Comparison of ENCODE assay signal across 8 mouse cellular contexts in the genomic region with DNA sequence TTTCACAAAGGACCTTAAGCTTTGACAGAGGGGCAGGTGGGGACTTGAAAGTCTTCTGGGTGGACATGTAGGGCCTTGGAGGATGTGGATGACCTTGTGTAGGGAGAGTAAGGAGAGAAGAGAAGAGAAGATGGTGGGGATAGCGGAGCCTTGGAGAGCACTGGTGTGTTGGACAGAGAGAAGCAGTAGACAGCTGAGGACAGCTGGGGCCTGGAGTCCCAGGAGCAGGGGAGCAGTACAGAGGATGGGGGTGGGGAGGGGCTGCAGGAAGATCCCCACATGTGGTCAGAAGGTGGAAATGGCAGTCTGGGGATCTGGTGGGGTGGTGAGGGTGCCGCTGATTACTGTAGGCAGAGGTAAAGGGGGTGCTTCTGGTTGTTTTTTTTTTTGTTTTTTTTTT. TPM values are rescaled to one million over a fixed set of nuclear protein-coding genes. Genes with fewer than 3 reads are reported as not detected.
DNase-seq lines count a peak whose midpoint lies in the region; ATAC-seq lines count a peak whose summit lies in the region.

No protein-coding gene starts in this region.

- no peaks in the 10 kb centered on the region for H3K9me3 ChIP-seq in forebrain, embryonic 13.5 days (replicated peaks)
- H3K9me3 ChIP-seq in forebrain, embryonic 12.5 days: no peaks in the 10 kb centered on the region

- DNase-seq in testis, postnatal 10 days (ENCODE audit: low spot score): peak; percentile 55
- DNase-seq in testis, postnatal 14 days (ENCODE audit: low spot score): no peak
- no peak for DNase-seq in ovary, postnatal 36 days (ENCODE audit: low spot score)
- DNase-seq in spleen, postnatal 36 days (ENCODE audit: low spot score in 2 of 2): no peak
- DNase-seq in gastrocnemius, postnatal 25 days: no peak

- H3K4me2 ChIP-seq in forebrain, embryonic 13.5 days: peak overlapping the region; percentile 32
- no peak overlapping the region for H3K4me2 ChIP-seq in forebrain, embryonic 12.5 days

- no peaks in the 10 kb centered on the region for H3K36me3 ChIP-seq in forebrain, embryonic 13.5 days (ENCODE audit: poor library complexity, severe bottlenecking)
- no peaks in the 10 kb centered on the region for H3K36me3 ChIP-seq in forebrain, embryonic 12.5 days (replicated peaks)
- H3K36me3 ChIP-seq in macrophage (ENCODE audit: inconsistent target): peaks cover 8% of the 10 kb centered on the region; the same call in 1 of the 2 replicates

- H3K9ac ChIP-seq in forebrain, embryonic 13.5 days: peak overlapping the region; percentile 16; the same call in 1 of the 2 replicates
- no peak overlapping the region for H3K9ac ChIP-seq in forebrain, embryonic 12.5 days

- peaks cover 93% of the 10 kb centered on the region for H3K79me2 ChIP-seq in macrophage (ENCODE audit: inconsistent target)

- H3K27ac ChIP-seq in forebrain, embryonic 13.5 days: no peak overlapping the region
- H3K27ac ChIP-seq in forebrain, embryonic 12.5 days: no peak overlapping the region
- H3K27ac ChIP-seq in macrophage: peak overlapping the region; percentile 66

- no peak for ATAC-seq in forebrain, embryonic 13.5 days
- ATAC-seq in forebrain, embryonic 12.5 days (ENCODE audit: low FRiP score): no peak

- no peak overlapping the region for H3K4me3 ChIP-seq in forebrain, embryonic 13.5 days
- H3K4me3 ChIP-seq in forebrain, embryonic 12.5 days (replicated peaks): no peak overlapping the region
- peak overlapping the region; percentile 10; the same call in 1 of the 2 replicates for H3K4me3 ChIP-seq in macrophage (ENCODE audit: inconsistent target)

- 90% methylated on average over 2 of the region's 2 CpGs for WGBS in forebrain, embryonic 13.5 days
- 83% methylated on average over 2 of the region's 2 CpGs for WGBS in forebrain, embryonic 12.5 days
- 64% methylated on average over 2 of the region's 2 CpGs for WGBS in macrophage (ENCODE audit: missing documents)

- no peaks in the 10 kb centered on the region for H3K27me3 ChIP-seq in forebrain, embryonic 13.5 days
- peaks cover 8% of the 10 kb centered on the region; the same call in 1 of the 2 replicates for H3K27me3 ChIP-seq in forebrain, embryonic 12.5 days

- H3K4me1 ChIP-seq in forebrain, embryonic 13.5 days: peaks cover 49% of the 10 kb centered on the region
- peaks cover 61% of the 10 kb centered on the region for H3K4me1 ChIP-seq in forebrain, embryonic 12.5 days

RNA-seq across cellular contexts. Expression of gene Arrb1, which starts 4.8 kb away (rescaled TPM):
- polyA plus RNA-seq in forebrain, embryonic 13.5 days (2015; fragmentation: Nextera tagmentation; extraction: Ambion mirVana): 7.4 and 10.6 TPM in 2 replicates
- polyA plus RNA-seq in forebrain, embryonic 12.5 days (2016; fragmentation: Nextera tagmentation; extraction: Ambion mirVana): 10.8 and 12.2 TPM in 2 replicates
- 100 to 1,000 TPM in 19 of 26 experiments, 10 to 100 TPM in 6, 1 to 10 TPM in 1; 9.2 to 300 (median 218) TPM for total RNA-seq in macrophage (2018; cell fraction: chromatin; rRNA removed)
- 100 to 1,000 TPM in 8 of 26 experiments, 10 to 100 TPM in 18; 54.2 to 130 (median 88.0) TPM for total RNA-seq in macrophage (2018; cell fraction: cytosol; rRNA removed)
- total RNA-seq in macrophage (2018; cell fraction: nucleus; rRNA removed): 100 to 1,000 TPM in 17 of 26 experiments, 10 to 100 TPM in 9; 25.9 to 208 (median 130) TPM
- 65.3 to 97.8 TPM (median 73.5 TPM) in 3 replicates for polyA plus RNA-seq in macrophage (2018)
- 10 to 100 TPM; 12.4 to 15.6 TPM for total RNA-seq in gastrocnemius, postnatal 25 days (2021)

RNA-seq across cellular contexts. Expression of gene Rps3, which starts 56.5 kb away (rescaled TPM):
- 638 and 696 TPM in 2 replicates for polyA plus RNA-seq in forebrain, embryonic 13.5 days (2015; fragmentation: Nextera tagmentation; extraction: Ambion mirVana)
- 597 and 603 TPM in 2 replicates for polyA plus RNA-seq in forebrain, embryonic 12.5 days (2016; fragmentation: Nextera tagmentation; extraction: Ambion mirVana)
- 100 to 1,000 TPM in 1 of 26 experiments, 10 to 100 TPM in 25; 26.2 to 122 (median 50.9) TPM for total RNA-seq in macrophage (2018; cell fraction: chromatin; rRNA removed)
- total RNA-seq in macrophage (2018; cell fraction: cytosol; rRNA removed): 100 to 1,000 TPM; 181 to 369 (median 243) TPM
- 100 to 1,000 TPM in 5 of 26 experiments, 10 to 100 TPM in 21; 59.6 to 128 (median 84.4) TPM for total RNA-seq in macrophage (2018; cell fraction: nucleus; rRNA removed)
- polyA plus RNA-seq in macrophage (2018): 269 to 859 TPM (median 797 TPM) in 3 replicates
- 100 to 1,000 TPM; 239 to 240 TPM for total RNA-seq in gastrocnemius, postnatal 25 days (2021)
